Mouse (Mus musculus) heart, adult 8-10 months (tissue): Measurements from ENCODE around the gene Bco2. TPM values are rescaled to one million over a fixed set of nuclear protein-coding genes. Genes with fewer than 3 reads are reported as not detected.

Experiments used
- DNase-seq: peaks from one replicate; pipeline ENCODE4 v3.0.0; 2022; ENCODE audit warnings: low spot score
- total RNA-seq, 4 experiments: library from RNA; stranded (reverse); gene quantifications; 2 replicates each; pipeline ENCODE4 v1.2.4; 2022

Bco2 gene
- total RNA-seq, 4 experiments from 2014 or later, result 0.24 to 0.50 (median 0.45) TPM

DNA sequence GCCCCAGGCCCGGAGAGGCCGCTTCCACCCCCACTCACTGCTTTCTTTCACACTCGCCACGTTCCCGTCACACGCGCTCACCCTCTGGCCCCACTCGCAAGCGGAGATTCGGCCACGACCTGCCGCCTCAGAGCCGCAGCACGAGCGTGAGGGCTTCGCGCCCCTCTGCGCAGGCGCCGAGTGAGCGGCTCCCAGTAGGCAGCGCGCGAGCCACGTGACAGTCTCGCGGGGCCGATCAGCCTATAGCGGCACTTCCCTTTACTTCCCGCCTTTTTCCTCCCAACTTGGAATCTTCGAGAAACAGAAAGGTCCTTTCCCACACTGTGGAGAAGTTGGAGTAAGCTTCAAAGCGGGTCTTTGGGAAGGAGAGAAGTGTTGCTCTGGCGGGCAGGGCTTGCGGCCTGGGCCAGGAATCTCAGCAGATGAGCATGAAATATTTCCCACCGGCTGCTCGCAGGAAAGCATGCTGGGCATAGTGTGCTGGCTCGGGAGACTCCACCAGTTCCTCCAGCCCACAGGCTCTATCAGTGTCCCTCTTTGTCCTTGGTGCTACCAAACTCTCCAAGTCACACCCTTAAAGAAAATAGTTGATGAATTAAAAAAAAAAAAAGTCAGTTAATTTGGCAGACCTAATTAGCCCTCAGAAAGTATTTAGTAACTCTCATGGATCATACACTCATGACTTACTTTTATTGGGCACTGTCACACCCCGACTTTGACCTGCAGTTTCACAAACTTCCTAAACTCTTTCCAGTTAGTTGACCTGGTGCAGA, 6.3 kb upstream of the Bco2 start, which contains the start of gene Tex12:
Gene Tex12 (minus strand): TSS at position 181 of the 773 bp plus-strand sequence.
- no peak for DNase-seq

DNA sequence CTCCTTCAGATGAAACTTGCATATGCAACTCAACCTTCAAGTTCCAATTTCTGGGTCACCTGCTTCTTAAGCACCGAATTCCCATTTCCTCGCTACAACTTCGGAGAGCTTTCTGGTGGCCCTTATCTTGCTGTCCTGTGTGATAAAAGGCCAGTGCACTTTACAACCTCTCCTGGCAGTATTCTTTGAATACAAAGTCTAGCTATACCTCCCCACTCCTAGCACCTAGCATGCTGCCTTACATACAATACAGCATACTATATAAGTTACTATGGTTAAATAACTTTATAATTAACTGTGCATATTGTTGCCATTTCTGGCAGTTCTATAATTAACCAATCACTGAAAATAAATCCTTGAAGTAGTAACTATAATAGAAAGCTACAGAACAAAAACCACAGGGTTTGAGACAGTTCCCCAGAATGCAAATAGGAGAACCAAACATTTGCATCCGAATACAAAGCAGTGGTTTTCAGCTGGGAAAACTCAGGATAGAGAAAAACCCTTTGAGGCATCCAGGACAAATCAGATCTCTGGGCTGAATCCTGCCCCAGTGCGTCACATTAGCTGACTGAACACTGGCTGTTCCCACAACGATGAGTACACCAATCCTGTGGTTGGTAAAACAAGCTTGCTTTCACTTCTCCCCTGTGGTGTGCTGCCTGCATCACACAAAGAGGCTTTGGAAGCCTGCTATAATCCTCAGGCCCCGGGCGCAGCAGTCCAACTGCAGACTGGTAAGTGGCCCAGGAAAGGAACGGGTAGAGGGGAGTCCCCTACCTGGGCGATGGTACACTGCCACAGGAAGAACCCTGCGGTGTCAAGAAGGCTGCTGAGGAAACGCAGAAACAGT, 514 bp downstream of the Bco2 start, which contains the start of gene Il18:
Gene Il18 (plus strand): TSS at position 587 of the 853 bp plus-strand sequence.
- peak; percentile 34 for DNase-seq

GRCm38 (mm10) chr9:50553547-50553946, 1.4 kb downstream of the Bco2 start:
- no peak for DNase-seq

- no peak for DNase-seq
These were observed 2.8 kb downstream of the Bco2 start for GRCm38 (mm10) chr9:50552206-50552605.

- DNase-seq, result no peak
These were observed 6.0 kb downstream of the Bco2 start for GRCm38 (mm10) chr9:50548936-50549335.

GRCm38 (mm10) chr9:50547859-50548478, 7.0 kb downstream of the Bco2 start:
- DNase-seq, result no peak

DNA sequence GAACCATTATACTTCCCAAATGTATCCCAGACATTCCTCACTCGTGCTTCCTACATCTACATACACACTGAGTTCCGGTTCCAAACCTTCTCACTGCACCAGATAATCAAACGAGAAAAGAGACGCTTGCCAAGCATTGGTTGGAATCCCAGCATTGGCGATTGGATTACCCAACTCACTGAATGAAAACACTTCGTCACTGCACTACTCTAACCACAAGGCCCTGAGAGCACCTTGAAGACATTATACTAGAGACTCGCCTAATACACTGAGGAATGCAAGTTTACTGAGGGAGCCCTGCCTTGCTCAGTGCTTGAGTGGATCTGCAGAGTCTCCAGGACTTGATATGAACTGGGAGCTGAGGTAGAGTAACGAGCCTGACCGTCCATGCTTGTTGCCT, 12.6 kb downstream of the Bco2 start:
- DNase-seq, result no peak

DNA sequence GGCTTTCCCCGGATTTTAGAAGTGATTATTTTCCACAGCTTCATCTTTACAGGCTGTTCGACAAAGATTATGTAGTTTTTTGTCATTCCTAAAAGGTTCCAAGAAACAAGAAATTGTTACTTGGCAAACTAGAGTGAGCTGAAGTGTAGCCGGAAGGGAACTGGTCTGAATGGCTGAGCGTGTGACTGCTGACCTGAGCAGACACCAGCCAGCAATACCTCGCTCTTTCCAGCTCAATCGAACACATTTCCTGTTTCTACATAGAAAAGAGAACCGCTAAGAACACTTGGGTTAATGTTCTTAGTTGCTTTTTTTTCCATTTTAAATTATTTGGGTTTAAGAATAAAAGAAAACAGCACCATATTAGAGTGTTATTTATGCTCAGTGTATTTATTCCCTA, 14.8 kb downstream of the Bco2 start:
- DNase-seq, result no peak

GRCm38 (mm10) chr9:50537295-50537694, 17.7 kb downstream of the Bco2 start:
- DNase-seq, result no peak

DNA sequence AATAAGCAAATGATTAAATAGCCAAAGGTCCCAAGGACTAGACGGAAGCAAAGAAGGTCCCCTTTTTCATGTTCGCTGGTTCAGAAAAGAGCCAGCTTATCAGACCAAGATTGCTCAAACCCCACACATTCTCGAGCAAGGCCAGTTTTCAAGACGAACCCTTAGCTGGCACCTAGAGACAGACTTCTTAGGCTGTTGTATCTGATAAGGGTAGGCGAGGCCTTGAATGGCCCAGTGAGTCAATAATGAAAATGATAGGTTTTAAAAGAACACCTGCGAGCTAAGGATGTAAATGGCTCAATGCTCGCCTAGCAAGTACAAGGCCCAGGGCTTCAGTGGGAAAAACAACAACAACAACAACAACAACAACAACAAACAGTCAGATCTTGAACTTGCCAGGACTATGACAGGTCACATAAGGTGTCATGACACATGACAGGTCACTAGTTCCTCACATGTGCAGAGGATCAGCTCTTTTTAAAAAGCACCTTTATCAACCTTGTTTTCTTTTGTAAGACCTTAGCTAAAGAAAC, 18.3 kb downstream of the Bco2 start:
- DNase-seq, result no peak

- no peak for DNase-seq
These were observed 19.1 kb downstream of the Bco2 start for GRCm38 (mm10) chr9:50535930-50536329.

GRCm38 (mm10) chr9:50533791-50534190, 21.2 kb downstream of the Bco2 start:
- DNase-seq, result no peak

- no peak for DNase-seq
These were observed 21.7 kb downstream of the Bco2 start for GRCm38 (mm10) chr9:50533328-50533727.

DNA sequence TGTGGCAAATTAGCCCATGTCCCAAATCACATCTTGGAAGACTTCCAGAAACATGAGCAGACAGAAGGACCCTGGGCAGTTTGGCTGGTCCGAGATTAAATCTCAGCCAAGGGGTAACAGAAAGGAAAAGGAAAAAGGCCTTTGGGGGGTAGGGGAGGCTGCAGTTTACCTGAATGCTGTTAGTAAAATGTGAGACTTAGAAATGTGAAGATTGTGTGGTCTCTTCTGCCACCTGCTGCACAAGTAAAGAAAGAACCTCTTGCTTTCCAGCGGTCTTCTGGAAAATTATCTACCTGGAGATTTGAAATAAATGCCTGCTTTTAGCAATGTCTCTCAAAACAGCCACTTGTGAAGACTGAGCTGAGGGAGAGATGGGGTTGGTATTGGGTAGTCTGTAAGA, 24.1 kb downstream of the Bco2 start:
- DNase-seq, result no peak

DNA sequence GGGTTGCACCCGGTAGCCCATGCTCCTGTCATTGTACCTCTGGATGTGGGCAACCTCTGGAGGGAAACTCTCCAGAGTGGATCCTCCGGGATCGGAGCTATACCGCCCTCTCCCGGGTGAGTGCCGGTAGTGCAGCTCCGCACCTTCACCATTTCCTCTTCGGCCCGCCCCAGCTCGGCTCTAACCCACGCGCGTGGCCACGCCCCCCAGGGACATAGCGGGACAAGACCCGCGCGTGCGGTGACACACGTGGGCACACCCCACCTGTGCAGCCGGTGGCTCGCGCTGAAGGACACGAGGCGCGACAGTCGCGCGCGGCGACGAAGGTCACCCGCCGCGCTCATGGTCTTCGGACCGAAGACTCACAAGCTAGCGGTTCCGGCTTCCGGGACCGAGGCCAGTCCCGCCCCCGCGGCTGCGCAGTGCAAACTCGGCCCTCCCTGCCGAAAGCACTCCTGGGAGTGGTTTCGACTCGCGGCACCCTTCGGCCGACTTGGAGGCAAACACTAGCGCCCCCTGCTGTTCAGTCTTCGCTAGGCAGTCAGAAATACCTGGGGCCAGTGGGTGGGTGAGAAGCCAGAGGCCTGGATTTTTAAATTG, 26.6 kb downstream of the Bco2 start, which contains the start of gene Pts:
Gene Pts (minus strand): TSS at position 432 of the 600 bp plus-strand sequence.
- peak; percentile 95 for DNase-seq

DNA sequence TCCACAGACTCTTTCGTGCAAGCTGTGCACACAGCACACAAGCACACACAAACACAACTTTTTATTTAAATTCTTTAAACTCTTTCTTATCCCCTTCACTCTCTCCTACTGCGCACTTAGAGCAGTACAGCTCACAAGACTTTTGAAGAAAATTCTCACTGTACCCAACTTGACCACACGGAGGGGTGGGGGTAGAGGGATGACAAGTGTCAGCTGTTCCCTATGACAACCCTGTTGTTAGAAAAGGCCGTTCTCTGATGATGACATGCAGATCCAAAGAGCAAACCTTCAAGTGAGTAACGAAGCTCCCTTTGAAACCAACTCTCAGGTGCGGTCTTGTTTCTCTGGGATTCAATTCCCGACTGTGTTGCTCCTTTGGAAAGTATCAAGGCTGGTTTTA, 27.1 kb downstream of the Bco2 start:
- DNase-seq, result no peak

DNA sequence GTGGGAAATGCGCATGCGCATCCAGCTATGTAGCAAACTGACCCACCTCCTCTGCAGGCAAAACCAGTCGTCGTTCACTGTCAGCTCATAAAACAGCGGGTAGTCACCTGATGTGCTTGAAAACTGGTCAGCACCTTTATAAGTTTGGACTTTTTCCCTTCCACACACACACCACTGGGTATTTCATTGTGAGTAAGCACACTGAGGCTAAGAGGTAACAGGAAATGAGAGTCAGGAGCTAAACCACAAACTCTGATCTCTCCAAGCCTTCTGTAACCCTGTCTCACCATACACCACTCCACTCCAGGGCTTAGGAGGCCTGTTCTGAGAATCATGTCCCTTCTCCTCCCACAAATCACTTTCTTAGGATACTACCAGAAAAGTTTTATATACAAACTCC, 29.4 kb downstream of the Bco2 start:
- DNase-seq, result no peak

- DNase-seq, result no peak
These were observed 30.0 kb downstream of the Bco2 start for GRCm38 (mm10) chr9:50524936-50525335.

GRCm38 (mm10) chr9:50522574-50522973, 32.4 kb downstream of the Bco2 start:
- no peak for DNase-seq

GRCm38 (mm10) chr9:50521562-50521961, 33.4 kb downstream of the Bco2 start:
- no peak for DNase-seq

DNA sequence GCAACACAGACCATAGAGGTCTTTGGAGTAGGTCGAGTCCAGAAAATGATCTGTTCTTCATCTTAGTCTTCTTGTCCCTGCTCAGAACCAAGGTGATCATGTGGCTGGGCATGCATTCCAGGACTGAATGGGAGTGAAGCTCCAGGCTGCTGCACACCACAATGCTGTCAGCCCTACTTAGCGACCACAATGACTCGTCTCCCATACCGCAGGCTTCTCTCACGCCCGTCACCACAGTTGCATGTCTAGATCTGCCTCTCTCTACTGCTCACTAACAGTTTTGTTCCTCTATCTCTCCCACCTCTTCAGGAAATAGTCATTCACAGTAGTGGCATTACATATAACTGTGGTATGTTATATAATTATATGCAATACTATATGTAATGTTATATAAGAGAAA, 34.2 kb downstream of the Bco2 start:
- no peak for DNase-seq
